Mouse (Mus musculus): ENCODE measurements around the gene Serpinc1.

- TF ChIP-seq CTCF (IDR thresholded peaks at IDR 0.05; ENCODE audit: low read depth, low read length) (no peak), POLR2AphosphoS5 (IDR thresholded peaks at IDR 0.05; ENCODE audit: insufficient replicate concordance, low read depth, low read length) (no peak), GATA2 (IDR thresholded peaks at IDR 0.05; ENCODE audit: borderline replicate concordance, low read depth, low read length) (no peak), TAL1 (conservative IDR thresholded peaks at IDR 0.05; ENCODE audit: low read depth, low read length) (no peak), GATA1 (IDR thresholded peaks at IDR 0.05; ENCODE audit: borderline replicate concordance, low read length) (no peak)
Observed at GRCm38 (mm10) chr1:160980021-160980420, 1.6 kb downstream of the Serpinc1 start.

All from G1E (cell line).